Mouse (Mus musculus) bone marrow, adult 2 months (tissue): ENCODE measurements at regions not wholly inside any gene's neighbourhood (a gene's known extent, or its start where the extent isn't known, plus 50 kb on each side); places are given as distances from the start of the nearest gene placed in this dataset.

ENCODE experiments used
- CTCF ChIP-seq: fragments of 200-500 bp; IDR thresholded peaks from 2 replicates; pipeline ENCODE4 v1.5.1; 2011; ENCODE audit warnings: low read length, control low read depth; ENCODE audit not compliant: control insufficient read depth, insufficient read depth
- POLR2A ChIP-seq: fragments of 200-500 bp; IDR thresholded peaks from 2 replicates; pipeline ENCODE4 v1.6.1; 2011; ENCODE audit warnings: low read depth, mild to moderate bottlenecking, control low read depth, low read length, borderline replicate concordance; ENCODE audit not compliant: control insufficient read depth

DNA sequence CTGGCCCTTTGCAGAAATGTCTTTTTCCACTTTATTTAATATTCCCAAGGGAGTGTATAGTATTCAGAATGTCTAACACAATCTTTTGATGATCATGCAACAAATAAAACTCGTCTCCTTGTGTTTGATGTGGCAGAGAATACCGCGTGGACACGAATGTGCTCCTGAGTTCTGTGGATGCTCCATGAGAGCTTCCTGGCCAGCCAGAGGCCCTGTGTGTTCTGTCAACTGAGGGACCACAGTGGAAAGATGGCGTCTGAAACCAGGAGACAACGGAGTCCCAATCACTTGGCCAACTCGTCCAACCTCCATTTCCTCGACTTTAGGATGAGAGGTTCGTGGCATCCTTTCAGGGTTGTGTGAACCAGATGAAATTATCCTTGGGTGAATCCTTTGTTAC, 168.6 kb downstream of the Nkx6-1 start:
- TF ChIP-seq CTCF (no peak), POLR2A (no peak)
